Mouse (Mus musculus): ENCODE results near the gene Rtl5.
"Not testable (repeated sequence)": the region's sequence is repeated elsewhere in the genome, so short reads cannot be mapped to it uniquely, and the experiment has no call there.

GRCm38 (mm10) chrX:102103830-102104229 is 32.7 kb upstream of the Rtl5 start:
- TF ChIP-seq CTCF, EP300 (IDR thresholded peaks at IDR 0.05): not testable (repeated sequence)

Measured in lung, postnatal 0 days (tissue).